Mouse (Mus musculus) erythroblast, embryonic 14.5 days (primary cell): ENCODE results near the gene Ggct.

Experiments
- GATA1 ChIP-seq: IDR thresholded peaks from 2 replicates; pipeline ENCODE4 v1.6.1; 2012; ENCODE audit warnings: low read length, inconsistent platforms, mixed read lengths
- TAL1 ChIP-seq: IDR thresholded peaks from 3 replicates; pipeline ENCODE4 v1.6.1; 2012; ENCODE audit warnings: low read length, inconsistent platforms, mixed read lengths

- TF ChIP-seq TAL1 (no peak), GATA1 (no peak)
These were observed 19.9 kb downstream of the Ggct start for GRCm38 (mm10) chr6:54972929-54973211.
